Mouse (Mus musculus): Measurements from ENCODE around the gene Vwa3b.
A peak's percentile ranks its signal among the peaks of the same experiment; 100 is the strongest.

Vwa3b gene

DNA sequence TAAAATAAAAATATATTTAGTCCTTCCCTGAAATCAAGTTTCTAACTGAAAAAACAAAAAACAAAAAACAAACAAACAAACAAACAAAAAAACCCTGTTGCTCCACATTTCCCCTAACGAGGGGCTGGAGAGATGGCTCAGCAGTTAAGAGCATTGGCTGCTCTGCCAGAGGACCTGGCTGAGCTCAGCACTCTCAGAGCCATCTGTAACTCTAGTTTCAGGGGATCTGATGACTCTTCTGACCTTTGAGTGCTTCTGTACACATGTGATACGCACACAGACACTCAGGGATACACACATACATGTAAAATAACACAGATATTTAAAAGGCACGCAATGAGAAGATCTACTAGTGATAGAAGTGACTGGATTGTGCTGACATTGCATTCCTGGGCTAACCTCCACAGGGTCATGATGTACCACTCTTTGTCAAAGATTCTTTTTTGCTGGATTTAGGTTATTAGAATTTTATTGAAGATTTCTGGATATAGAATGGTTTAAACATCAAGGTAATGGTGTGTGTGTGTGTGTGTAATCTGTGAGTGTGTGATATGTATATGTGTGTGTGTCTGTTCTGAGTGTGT is 14.7 kb upstream of the Vwa3b start:
- DNase-seq: no peak

DNA sequence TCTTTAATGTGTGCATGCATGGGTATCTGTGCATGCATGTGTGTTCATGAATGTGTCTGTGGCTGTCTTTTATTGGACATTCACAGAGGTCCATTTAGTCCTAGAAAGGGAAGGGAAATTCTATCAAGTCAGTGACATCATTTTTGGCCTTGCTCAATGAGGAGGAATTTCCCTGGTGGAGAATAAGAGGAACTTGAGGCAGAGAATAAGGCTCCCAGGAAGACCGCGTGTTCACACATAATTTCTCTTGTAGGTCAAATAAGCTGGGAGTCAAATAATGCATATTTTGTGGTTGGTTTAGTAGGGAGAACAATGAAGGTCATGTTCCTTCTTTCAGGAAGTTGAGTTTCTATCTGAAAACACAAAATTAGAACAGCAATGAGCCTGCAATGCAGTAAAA is 13.4 kb upstream of the Vwa3b start:
- no peak for DNase-seq

DNA sequence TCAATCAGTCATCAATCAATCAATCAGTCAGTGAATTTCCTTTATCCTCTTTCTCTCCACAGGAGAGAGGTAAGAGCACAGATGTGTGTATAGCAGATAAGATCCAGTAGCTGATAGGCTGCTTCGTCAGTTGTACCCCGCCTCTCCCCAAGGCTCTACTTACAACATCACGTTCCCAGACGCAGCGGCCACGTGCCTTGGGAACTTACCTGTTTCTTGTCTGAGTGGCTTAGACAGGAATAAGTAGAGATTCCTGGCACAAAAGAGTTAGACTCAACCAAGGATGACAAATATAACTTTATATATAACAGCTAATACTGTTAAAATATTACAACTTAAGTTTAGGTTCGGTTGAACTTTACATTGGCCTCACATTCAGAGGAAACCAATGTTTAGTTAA is 12.7 kb upstream of the Vwa3b start:
- DNase-seq: peak; percentile 20

DNA sequence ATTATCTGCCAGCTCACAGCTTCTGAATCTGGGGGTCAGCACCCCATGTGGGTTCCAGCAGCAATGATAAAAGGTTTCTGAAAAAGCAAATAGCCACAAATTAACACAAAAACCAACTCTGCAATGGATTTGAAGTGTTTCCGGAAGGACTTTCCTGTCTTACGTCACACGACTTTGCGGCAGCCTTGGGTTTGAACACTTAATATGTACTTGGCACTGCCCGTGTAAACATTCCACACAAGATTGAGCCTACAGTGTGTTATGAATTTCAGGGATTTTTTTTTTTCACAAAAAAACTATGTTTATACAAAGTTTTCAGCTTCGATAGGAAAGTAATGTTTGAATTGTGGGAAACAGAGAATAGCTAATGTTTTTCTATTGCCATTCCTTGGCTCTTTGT is 7.4 kb upstream of the Vwa3b start:
- DNase-seq: no peak

DNA sequence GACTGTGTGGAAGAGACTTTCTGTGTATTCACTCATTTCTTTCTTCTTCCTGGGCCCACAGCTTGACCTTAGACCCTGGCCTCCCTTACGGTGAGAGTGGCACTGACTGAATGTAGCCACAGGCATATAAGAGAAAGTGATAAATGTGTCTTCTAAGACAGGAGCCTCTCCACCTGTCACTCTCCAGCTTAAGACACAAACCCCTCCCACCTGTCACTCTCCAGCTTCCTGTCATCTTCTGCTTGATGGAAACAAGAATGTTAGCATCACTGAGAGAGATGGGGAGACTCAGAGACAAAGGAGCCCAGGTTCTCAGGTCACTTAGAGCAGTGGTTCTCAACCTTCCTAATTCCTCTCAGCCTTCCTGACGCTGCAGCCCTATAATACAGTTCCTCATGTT is 3.7 kb upstream of the Vwa3b start:
- DNase-seq: no peak

DNA sequence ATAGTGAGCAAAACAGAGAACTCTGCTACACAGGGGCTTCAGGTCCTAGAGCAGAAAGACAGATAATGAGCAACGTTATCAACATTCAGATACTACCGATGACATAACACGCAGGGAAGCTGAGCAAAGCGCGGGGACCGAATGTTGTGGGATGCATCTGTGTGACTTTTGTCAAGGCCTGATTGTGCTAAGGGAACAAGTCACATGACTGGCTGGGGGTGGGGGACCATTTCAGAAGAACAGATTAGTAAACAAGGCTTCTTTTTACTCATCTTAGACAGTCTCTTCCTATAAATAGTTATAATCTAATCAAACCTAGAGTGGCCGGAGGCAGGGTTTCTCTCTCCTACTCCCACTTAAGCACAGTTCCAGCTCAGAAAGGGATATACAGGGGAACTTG is 1.7 kb upstream of the Vwa3b start:
- no peak for DNase-seq

DNA sequence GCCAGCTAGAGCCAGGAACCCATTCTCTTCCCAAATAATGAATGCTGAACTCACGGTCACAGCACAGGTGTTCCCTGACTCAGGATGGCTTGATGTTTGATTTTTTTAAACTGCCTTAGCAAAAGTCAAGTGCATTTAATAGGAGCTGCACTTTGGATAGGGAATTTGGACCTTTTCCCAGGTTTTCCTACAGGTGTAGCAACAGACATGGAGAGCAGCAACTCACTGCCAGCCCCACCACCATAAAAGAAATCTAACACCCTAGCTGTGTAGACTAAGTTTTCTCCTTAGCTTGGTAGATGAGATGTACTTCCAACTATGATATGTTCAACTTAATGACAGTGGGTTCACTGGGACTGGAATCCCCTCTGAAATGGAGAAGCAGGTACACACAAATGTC is 1.0 kb upstream of the Vwa3b start:
- DNase-seq: no peak

DNA sequence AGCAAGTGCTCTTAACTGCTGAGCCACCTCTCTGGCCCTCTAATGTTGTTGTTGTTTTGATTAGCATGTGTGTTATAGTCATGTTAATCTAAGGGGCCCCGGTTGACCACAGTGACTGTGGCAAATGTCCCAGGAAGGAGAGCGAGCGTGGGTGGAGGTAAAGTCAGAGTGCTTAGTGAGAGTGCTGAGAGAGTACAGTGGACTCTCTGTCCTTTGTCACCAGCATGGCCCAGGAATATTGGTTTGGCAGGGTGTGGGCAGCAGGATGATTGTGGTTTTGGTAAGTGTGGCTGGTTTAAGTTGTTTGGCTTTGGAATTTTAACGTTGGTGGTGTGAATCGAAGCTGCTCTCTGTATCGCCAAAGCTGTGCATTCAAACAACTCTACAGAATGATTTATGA is 470 bp downstream of the Vwa3b start:
- DNase-seq: no peak

DNA sequence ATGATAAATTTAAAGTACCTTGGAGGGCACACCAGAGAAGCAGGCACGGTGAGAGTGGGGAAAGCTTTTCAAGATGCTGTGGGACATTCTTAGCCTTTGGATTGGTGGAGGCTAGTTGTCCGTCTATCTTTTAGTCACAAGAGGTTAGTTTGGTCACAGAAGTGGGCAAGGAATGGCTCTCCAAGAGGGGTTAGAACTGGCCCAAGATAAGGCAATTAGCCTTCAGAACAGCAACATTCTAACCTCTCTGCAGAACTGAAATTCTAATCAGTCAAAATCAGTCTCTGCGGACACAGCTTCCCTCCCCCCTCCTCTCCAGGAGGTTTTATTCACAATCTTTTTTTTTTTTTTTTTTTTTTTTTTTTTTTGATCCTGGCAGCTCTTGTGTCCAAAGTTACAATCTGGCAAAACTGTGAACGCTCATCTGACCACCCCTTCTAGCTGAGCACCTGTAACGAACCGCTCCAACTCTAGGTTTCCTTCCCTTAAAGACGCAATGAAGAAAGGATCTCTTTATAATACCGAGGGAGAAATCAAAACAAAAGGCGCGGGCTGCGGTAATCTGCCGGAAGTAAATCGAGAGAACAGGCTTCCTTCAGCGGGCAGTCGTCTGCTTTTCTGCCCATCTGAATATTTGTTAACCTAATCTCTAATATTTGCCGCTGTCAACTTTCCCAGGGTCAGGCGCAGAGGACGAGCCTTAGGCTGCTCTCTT is 2.2 kb downstream of the Vwa3b start:
- no peak for DNase-seq

DNA sequence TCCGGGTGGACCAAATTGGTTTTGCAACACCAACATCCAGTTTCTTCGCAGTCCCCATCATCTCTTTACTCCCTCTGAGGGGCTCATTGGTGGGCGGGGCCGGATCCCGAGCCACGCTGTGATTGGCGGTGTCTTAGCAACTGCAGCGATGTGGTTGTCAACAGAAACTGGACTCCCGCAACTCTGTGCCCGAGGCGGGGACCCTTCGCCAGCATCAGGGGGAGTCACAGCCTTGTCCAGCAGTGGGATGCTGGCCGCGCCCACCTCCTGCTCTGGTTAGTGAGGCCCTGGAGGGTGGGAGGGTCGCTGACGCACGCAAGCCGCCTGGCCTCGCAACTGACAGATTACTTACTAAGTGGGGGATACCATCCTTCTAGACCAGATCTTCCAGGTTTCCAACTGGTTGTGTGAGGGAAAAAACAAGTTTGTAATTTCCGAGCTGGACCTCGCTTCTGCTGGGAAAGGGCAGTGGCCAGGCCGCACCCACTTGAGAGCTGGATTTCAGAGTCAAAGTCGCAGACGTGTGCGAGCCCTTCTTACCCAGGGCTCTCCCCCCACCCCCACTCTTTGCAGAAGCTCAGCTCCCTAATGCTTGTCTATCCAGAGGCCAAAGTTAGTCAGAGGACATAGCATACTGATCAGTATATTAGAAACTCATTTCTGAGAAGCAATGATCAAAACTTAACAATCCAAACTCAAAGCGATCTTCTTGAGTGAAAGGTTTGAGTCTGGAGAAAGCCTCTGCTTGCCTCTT is 2.9 kb downstream of the Vwa3b start:
- peak; percentile 50 for DNase-seq

DNA sequence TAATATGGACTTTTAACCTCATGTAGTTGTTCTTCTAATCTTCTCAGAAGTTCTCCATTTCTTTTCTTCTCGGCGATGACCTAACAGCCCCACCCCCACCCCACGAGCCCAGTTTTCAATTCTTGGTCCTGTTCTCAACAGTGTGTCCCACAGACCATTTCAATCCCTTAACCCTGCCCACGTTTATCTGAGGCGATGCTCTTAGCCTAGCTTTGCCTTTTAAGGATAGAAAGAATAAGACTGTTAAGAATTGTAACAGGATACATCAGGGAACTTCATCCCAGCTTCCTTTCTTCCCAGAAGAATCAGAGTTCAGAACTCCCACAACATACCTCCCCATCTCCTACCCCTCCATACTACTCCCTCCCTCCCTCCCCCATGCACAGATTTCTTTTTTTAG is 3.5 kb downstream of the Vwa3b start:
- DNase-seq: no peak

DNA sequence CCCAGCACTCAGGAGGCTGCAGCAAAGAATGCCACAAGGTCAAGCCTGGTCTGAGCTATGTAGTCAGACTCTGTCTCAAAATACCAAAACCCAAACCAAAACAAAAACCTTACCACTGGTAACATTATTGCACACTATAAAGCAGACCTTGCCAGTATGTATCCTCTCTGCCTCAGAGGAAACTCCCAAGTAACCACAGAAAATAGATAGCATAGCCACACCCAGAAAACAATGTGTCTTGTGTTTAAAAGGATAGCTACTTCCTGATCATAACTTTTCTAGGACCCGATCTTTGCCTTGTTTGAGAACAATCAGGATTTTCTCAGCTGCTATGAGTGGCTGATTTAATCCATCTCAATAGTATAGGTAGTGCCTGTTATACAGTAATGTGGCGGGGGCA is 4.3 kb downstream of the Vwa3b start:
- DNase-seq: no peak

DNA sequence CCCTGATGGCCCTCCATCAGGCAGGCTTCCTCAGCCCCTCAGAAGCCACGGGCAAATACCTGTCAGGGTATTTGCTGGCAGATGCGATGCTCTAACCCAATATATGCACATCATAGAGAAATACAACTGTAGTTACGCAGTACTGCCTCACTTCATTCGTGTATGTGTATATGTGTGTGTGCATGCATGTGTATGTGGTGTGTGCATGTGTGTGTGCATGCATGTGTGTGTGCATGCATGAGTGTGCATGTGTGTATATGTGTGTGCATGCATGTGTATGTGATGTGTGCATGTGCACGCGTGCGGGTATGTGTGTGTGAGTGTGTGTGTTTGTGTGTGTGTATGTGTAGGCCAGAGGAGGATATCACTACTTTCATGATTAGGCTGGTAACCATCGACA is 9.5 kb downstream of the Vwa3b start:
- DNase-seq: no peak

DNA sequence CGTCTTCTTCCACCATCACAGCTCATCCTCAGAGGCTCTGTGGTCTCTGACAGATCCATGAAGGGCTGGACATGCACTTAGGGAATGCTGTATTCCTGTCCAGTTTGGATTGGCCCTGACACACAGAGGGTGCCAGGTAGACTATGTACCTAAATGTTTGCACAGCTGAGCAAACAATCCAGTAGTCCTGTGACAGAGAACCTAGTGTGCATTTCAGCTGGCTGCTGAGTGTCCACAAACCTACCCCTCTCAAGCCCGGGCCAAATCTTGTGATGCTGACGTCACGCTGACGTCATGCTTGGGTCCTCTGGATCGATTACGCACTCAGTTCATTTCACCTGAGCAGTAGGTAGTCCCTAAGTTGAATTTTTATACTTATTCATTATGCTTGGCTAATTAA is 14.7 kb downstream of the Vwa3b start:
- DNase-seq: no peak

DNA sequence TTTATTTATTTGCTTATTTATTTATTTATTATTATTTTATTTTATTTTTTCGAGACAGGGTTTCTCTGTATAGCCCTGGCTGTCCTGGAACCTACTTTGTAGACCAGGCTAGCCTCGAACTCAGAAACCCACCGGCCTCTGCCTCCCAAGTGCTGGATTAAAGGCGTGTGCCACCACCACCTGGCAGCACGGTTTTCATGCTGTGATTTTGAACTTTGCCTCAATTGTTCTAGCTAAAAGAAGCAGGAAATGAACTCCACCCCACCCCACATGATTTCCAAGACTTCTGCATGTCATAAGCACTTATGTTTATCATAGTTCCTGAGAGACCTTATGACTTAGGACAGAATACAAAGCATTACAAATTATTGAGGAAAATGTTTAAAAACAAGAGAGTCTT is 15.5 kb downstream of the Vwa3b start:
- DNase-seq: no peak

DNA sequence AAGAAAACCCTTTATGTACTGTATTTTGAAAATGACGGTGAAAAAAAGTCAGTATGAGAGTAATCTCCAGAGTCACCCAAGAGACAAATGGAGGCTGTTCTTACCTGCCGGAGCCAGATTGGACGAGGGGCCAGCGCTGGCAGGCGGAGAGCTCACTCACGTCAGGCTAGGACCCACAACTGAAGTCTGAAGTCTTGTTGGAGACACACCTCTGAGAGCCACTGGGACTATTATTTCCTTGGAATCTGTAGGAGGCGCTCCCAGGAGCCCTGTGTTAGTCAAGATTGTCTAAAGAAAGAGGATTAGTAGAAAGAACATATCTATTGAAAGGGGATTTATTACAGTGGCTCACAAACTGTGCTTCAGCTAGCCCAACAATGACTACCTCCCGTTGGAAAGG is 16.4 kb downstream of the Vwa3b start:
- no peak for DNase-seq

DNA sequence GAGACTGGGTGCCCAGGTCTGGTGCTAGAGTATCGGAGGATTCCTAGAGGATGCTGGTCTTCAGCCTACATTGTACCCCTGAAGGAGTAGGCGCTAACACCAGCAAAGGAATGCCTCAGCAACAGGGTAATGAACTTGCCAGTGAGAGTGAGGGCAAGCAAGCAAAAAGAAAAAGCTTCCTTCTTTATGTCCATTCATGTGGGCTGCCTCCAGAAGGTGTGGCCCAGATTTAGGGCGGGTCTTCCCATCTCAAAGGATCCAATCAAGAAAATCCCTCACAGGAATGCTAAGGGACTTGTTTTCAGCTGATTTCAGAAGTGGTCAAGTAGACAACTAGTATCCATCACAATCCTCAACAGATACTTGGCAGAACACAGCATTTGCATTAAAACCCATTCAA is 16.8 kb downstream of the Vwa3b start:
- DNase-seq: no peak

DNA sequence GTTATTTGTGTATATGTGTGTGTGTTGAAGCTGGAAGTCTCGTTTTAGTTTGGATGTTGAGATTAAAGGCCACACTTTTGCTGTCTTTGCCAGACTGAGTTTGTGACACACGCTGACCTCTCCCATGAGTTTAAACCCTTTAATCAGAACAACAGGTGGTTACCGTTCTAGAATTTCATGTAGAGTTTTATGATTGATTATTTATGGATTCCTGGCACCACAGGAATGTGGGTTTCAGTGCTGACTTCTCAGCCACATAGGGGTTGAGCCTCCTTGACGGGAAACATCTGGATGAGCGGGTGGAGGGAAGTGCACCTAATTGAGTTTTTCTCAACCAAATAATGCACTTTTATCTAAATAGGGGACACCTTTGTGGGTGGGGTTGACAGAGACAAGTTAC is 19.1 kb downstream of the Vwa3b start:
- DNase-seq: no peak

DNA sequence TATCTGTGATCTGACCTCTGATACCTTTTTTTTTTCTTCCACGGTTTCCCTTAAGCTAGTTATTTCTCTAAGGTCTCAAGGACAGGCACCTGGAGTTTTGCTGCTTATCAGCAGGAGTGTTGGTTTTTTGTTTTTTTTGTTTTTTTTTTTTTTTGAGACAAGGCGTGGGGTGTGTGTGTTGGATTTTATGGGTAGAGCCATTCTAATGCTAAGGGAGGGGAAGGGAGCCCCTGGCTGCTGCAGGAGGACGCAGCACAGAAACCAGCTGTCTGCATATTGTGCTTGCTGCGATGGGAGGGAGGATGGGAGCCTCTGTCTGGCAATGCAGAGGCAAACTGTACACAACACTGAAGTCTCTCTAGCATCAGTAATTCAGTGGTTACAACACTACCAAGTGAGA is 22.8 kb downstream of the Vwa3b start:
- DNase-seq: no peak

DNA sequence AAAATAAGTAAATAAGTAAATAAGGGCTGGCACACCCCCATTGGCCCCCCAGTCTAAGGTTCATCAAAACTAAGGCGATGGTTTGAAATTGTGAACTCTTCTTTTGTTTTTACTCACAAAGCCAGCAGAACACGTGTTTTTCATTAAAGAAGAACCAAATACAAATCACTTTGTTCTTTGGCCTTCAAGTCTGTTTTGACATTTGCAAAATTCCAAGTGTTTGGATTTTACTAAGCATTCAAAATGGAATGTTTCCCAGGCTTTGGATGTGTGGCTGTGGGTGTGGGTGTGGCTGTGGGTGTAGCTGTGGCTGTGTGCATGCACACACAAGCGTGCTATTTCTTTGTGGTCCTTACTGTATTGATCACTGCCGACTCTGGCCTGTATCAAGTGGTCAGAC is 27.3 kb downstream of the Vwa3b start:
- DNase-seq: no peak

DNA sequence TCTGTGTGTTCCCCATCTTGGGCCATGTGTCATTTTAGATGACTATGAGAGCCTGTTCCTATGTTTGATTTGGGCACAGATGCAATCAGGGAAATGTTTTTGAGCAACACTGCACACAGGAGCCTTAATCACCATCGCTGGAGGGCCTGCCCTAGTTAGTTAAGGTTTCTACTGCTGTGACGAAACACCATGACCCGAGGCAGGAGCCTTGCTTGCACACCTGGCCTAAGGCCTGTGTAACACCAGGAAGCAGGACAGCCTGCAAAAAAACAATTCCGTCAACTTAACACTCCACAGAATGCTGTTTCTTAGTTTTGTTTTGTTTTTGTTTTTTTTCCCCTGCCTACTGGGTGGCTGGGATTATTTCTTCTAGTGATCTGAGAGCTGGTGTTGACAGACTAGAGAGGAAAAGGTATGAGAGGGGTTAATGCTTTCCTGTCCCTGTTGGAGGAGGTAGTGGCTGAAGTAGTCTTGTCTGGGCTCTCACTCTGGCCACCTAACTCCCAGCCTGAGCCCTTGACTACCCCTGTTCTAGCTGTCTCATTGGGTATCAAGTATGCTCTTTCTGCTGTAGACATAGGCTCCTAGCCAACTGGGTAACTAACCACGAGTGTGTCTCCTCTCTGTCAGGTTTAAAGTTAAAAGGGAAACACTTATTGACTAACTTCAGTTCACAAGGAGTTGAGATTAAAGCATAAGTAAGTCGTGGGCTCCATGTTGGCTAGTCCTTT is 30.6 kb downstream of the Vwa3b start:
- peak; percentile 6 for DNase-seq

DNA sequence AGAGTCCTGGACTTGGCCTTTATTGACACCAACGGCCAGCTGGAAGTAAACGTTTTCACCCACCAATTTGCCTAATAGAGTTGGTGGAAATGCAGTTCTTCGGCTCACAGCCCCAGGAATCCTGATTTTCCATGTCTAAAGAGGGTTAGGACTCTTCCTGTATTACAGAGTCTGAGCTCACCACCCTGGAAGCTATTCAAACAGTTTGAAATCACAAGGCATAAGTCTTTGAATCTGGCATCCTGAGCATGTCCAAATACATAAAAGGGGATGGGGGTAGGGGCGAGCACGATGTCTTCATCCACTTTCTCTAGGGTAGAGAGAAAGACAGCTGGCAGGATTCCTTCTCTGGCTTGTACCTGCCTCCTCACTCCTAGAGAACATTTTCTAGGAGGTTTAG is 34.5 kb downstream of the Vwa3b start:
- no peak for DNase-seq

DNA sequence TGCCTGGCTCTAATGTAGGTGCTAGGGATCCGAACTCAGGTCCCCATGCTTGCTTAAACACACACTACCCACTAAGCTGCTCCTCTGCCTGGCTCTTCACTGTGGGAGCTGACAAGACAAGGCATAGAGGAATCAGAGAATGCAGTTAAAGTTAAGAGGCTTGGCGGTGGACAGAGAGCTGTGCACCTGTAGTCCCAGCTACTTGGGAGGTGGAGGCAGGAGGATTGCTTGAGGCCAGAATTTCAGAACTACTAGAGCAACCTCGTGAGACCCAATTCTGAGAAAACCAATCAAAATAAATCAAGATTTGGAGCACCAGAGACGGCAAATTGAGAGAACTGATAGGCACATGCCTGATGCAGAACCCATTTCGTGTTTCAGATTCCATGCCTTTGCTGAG is 36.7 kb downstream of the Vwa3b start:
- no peak for DNase-seq

DNA sequence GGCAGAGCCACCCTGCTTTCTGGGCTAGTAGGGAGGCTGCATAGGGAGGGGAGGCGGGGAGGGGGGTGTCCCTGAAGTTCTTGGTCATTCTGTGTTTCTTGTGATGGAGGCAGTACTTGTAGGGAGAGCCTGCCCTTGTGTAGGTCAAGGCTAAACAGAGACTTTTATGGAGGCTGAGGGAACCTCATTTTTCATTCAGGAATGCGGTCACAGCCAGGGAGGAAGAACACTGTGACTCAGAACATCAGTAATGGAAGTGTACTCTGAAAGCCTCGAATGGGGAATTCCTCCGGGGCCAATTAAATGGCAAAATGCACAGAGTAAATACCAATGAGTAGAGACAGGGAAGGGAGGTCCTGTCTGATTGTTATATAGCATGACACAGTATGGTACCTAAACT is 37.4 kb downstream of the Vwa3b start:
- no peak for DNase-seq
